Mouse (Mus musculus) T-helper 17 cell (primary cell): ENCODE data around the gene BC052040.

ENCODE experiments used
- in situ Hi-C, 2 experiments: fragments of 300-600 bp; cut with MboI, MseI; formaldehyde crosslinking; loops; 1 replicate in 1 of 2; 2 replicates in 1 of 2; pipeline ENCODE4 v1.15.1; 2025; ENCODE audit warnings: high pct_unique_total_duplicates in 2 of 2

Gene BC052040

GRCm38 (mm10) chr2:115688282-115688681 lies 106.8 kb downstream of the BC052040 start:
- in situ Hi-C loops = no loop called here

GRCm38 (mm10) chr2:115693841-115694240 lies 112.3 kb downstream of the BC052040 start:
- in situ Hi-C loops = no loop called here

GRCm38 (mm10) chr2:115694386-115694785 lies 112.9 kb downstream of the BC052040 start:
- in situ Hi-C loops = no loop called here

DNA sequence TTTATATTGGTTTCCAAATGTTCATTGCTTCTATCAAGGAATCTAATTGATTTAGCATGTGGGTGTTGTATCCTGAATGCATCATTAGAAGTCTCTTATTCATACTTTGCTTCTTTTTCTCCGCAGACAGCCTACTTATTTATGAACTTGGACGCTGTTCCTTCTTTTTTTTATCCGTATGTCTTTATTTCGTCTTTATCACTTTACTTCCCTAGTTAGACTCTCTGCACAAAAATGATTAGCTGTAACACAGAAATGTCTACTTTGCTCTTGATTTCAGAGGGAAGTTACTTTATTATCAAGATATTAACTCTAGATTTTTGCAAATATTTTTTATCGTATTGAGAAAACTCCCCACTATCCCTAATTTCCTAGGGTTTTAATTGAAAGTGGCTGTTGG lies 117.5 kb downstream of the BC052040 start:
- in situ Hi-C loops = no loop called here

GRCm38 (mm10) chr2:115702610-115703009 lies 121.1 kb downstream of the BC052040 start:
- in situ Hi-C loops = no loop called here

DNA sequence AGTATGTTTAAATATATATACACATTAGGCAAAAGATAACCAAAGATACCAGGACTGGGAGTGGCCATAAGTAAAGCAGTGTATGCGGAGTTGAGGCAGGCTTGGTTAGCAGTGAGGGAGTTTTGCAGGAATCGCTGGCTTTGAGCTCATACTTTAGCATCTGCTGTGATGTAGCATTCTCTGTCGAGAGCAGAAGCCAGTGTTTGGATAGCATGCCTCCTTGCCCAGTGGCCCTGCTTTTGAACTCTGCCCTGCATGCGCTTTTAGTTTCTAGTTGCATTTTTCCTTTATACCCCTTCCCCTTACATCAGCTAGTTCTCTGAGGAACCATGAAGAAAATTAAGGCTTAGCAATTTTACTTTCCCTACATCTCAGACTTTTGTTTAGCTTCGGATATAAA lies 136.0 kb downstream of the BC052040 start:
- in situ Hi-C loops = no loop called here

- in situ Hi-C loops = no loop called here
Observed at GRCm38 (mm10) chr2:115717980-115718379, 136.5 kb downstream of the BC052040 start.

DNA sequence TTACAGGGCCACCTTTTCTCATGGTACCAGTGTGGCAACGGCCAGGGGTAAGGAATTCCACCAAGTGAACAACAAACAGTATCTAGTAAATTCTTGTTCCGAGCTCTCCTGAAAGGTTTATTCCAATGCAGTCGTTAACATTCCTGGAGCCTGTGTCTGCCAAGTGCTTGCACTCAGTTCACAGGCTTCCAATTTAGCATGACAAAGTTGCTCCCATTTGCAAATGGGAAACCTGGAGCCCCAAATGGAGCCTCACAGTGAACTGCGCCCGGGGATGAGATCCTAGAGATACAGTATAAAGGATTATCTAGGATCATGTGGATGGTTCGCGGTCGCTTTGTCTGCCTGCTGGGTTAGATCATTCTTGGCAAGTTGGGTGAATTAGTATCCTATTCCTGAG lies 141.9 kb downstream of the BC052040 start:
- in situ Hi-C loops = no loop called here

GRCm38 (mm10) chr2:115724216-115724615 lies 142.7 kb downstream of the BC052040 start:
- in situ Hi-C loops = no loop called here

DNA sequence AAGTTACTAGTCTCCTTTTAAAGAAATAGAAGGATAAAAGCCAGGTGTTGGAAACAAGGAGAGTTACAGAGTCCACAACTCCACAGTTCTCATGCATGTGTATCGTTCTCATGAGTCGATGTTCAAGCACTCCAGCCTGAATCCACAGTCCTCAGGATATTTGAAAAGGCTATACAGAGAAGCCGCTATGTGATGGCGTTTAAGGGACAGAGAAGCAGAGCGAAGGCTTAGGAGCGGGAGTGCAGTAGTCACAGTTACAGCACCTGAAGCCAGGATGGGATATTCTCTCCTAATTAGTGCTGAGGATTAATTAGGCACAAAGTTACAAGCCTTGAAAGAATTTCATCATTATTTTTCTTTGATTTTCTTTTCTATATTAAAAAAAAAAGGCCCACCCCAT lies 143.2 kb downstream of the BC052040 start:
- in situ Hi-C loops = no loop called here

GRCm38 (mm10) chr2:115725503-115725902 lies 144.0 kb downstream of the BC052040 start:
- in situ Hi-C loops = no loop called here

DNA sequence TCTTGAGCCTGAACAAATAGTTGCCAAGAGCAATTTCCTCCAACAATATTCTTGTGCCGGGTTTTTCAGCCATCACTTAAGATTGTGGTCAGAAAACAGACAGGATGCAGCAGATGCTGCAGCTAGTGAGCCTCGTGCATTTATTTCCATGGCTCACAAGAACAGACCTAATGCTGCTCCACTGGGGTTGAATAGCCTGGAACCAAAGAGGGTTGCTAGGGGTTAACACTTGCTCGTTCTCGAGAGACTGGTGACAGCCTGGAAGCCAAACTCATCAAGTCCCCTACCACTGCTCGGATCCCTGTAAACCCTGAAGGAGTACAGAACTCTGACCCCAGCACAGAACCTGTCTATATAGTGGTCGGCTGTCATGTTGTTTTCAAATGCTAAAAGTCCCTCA lies 144.4 kb downstream of the BC052040 start:
- in situ Hi-C loops = no loop called here

- in situ Hi-C loops = no loop called here
Observed at GRCm38 (mm10) chr2:115726806-115727205, 145.3 kb downstream of the BC052040 start.

DNA sequence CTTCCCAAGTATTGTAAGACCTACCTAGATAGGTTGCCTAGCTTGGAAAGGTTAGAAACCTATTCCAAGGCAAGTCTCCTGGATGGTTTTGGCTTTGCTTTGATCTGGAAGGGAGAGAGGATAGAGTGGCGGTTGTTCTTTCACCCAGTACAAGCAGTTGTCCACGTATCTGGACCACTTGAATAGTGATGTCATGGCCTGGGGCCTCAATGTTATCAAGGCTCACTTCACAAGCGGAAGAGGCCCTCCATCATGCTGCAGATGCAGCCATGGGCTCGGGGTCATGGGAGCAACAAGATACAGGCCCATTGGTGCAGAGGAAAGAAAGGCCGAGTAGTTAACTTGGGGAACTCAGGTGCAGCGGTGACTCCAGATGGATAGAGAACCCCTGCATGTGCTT lies 147.1 kb downstream of the BC052040 start:
- in situ Hi-C loops = no loop called here

- in situ Hi-C loops = no loop called here
Observed at GRCm38 (mm10) chr2:115730502-115730901, 149.0 kb downstream of the BC052040 start.

GRCm38 (mm10) chr2:115731171-115731570 lies 149.7 kb downstream of the BC052040 start:
- in situ Hi-C loops = no loop called here

DNA sequence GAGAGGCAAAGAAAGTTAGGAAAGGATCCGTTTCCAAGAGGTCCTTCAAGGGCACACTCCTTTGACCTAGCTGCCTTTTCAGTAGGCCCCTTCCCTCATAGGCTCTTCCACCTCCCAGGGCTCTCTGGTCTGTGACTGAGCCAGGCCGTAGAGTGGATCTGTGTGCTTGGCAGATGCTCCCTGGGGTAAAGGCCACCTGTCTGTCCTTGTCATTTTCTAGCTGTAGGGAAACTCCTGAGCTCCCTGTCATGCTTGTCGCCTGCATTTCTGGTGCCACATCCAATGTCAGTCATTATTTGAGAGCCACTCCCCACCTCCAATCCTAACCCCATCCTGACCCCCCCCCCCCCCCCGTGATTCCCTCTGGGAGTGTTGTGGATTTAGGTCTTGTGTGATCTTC lies 151.1 kb downstream of the BC052040 start:
- in situ Hi-C loops = no loop called here

GRCm38 (mm10) chr2:115733017-115733692 lies 151.6 kb downstream of the BC052040 start:
- in situ Hi-C loops = no loop called here

GRCm38 (mm10) chr2:115734850-115735249 lies 153.3 kb downstream of the BC052040 start:
- in situ Hi-C loops = no loop called here

DNA sequence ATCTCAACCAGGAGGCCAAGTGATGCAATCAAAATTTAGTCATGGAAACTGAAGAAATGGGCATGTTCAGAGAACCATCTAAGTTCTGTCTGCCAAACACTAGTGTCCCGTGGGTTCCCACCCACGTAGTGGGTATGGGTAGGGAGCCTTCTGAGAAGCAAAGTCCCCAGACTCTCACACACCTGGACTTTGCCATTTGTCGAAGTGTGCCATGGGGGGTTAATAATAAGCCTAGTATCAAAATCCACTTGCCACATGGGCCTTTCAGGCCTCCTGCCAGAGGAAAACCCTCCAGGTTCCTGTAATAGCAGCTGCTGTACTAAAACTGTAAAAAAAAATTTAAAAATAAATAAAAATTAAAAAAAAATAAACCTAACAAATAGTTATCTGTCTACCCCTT lies 154.9 kb downstream of the BC052040 start:
- in situ Hi-C loops = no loop called here

- in situ Hi-C loops = no loop called here
Observed at GRCm38 (mm10) chr2:115737966-115738365, 156.4 kb downstream of the BC052040 start.

DNA sequence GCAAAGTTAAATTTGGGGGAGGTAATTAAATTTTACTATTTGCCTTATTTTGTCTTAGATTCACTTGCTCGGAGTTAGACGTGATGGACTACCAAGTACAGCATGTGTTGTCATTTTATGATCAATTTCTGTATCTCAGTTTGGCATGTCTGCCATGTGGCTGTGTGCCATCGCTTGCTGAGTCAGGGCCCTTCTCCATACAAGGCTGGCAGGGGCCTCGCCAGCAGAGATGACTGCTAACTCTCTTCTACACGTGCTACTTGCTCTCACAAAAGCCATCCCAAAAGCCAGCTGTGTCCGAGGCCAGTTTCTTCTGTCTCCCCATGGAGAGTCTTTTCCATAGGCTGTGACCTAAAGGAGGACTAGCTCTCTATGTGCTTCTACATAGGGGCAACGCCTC lies 160.5 kb downstream of the BC052040 start:
- in situ Hi-C loops = no loop called here

DNA sequence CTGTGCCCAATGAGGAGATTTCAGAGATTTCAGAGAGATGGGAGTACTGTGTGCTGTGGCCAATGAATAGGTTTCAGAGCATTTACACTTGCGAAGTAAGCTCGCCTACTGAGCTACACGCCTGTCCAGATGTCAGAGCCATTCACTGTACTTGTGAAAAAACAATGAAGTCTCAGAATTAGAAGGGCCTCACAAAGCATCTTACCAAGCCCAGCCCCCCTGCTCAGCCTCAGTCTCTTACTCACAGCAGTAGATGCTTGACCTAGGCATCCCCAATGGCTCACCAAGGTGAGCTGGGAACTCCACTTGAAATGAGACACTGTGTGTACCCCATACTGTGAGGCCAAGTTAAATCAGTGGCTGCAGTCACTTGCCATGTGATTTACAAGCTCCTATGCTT lies 166.1 kb downstream of the BC052040 start:
- in situ Hi-C loops = no loop called here

DNA sequence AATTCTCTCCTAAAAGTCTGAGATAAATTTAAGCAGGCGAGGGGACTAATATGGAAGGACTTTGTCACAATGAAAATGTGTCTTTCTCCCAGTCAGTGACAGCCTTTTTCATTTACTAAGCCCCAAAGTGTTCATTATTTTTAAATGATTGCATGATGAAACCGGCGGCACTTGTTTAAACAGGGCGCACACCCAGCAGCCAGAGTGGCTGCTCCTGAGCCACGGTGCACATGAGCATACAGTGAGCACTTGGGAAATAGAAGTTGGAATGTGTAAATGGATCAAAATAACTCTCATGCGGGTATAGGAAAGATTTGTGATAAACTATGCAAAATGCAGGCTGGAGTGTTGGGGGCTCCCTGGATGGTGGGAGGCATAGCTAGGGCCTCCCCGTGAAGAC lies 169.7 kb downstream of the BC052040 start:
- in situ Hi-C loops = no loop called here
